Mouse (Mus musculus): ENCODE data around the gene Snx11.
A peak's percentile ranks its signal among the peaks of the same experiment; 100 is the strongest.
"Not testable (repeated sequence)": the region's sequence is repeated elsewhere in the genome, so short reads cannot be mapped to it uniquely, and the experiment has no call there.

The Snx11 gene

GRCm38 (mm10) chr11:96776968-96777962 lies at the start of gene Snx11:
Gene Snx11 (minus strand): TSS chr11:96777559.
- DNase-seq = peak; percentile 100

GRCm38 (mm10) chr11:96826481-96826880 lies 49.1 kb upstream of the Snx11 start:
- peak; percentile 75 for DNase-seq

GRCm38 (mm10) chr11:96824783-96825495 lies 47.6 kb upstream of the Snx11 start:
- peak; percentile 85 for DNase-seq

GRCm38 (mm10) chr11:96823880-96824782 lies 46.8 kb upstream of the Snx11 start:
- DNase-seq = peak; percentile 92

GRCm38 (mm10) chr11:96823471-96823837 lies 46.1 kb upstream of the Snx11 start:
- peak; percentile 13 for DNase-seq

- peak; percentile 38 for DNase-seq
Observed at GRCm38 (mm10) chr11:96822675-96823470, 45.5 kb upstream of the Snx11 start.

- DNase-seq = no peak
Observed at GRCm38 (mm10) chr11:96821956-96822355, 44.6 kb upstream of the Snx11 start.

- DNase-seq = no peak
Observed at GRCm38 (mm10) chr11:96818128-96818710, 40.9 kb upstream of the Snx11 start.

- DNase-seq = no peak
Observed at GRCm38 (mm10) chr11:96816979-96817378, 39.6 kb upstream of the Snx11 start.

- no peak for DNase-seq
Observed at GRCm38 (mm10) chr11:96816494-96816893, 39.1 kb upstream of the Snx11 start.

- no peak for DNase-seq
Observed at GRCm38 (mm10) chr11:96815895-96816294, 38.5 kb upstream of the Snx11 start.

- no peak for DNase-seq
Observed at GRCm38 (mm10) chr11:96814443-96814842, 37.1 kb upstream of the Snx11 start.

GRCm38 (mm10) chr11:96813920-96814319 lies 36.6 kb upstream of the Snx11 start:
- no peak for DNase-seq

- no peak for DNase-seq
Observed at GRCm38 (mm10) chr11:96813455-96813854, 36.1 kb upstream of the Snx11 start.

- not testable (repeated sequence) for DNase-seq
Observed at GRCm38 (mm10) chr11:96811188-96811587, 33.8 kb upstream of the Snx11 start.

- no peak for DNase-seq
Observed at GRCm38 (mm10) chr11:96809562-96810235, 32.3 kb upstream of the Snx11 start.

- DNase-seq = no peak
Observed at GRCm38 (mm10) chr11:96808066-96808465, 30.7 kb upstream of the Snx11 start.

- DNase-seq = no peak
Observed at GRCm38 (mm10) chr11:96805606-96806005, 28.2 kb upstream of the Snx11 start.

- DNase-seq = no peak
Observed at GRCm38 (mm10) chr11:96799511-96799910, 22.2 kb upstream of the Snx11 start.

GRCm38 (mm10) chr11:96796586-96796985 lies 19.2 kb upstream of the Snx11 start:
- DNase-seq = no peak

- no peak for DNase-seq
Observed at GRCm38 (mm10) chr11:96796081-96796480, 18.7 kb upstream of the Snx11 start.
